Mouse (Mus musculus) small intestine, adult 10 weeks (tissue): ENCODE data around the gene Gm14525. TPM values are rescaled to one million over a fixed set of nuclear protein-coding genes. Genes with fewer than 3 reads are reported as not detected.

ENCODE experiments used
- polyA plus RNA-seq: library from polyadenylated mRNA; stranded (reverse); fragments of 350-450 nt; fragmentation: Illumina TruSeq; extraction: RNeasy Lipid Tissue Mini Kit (QIAGEN cat#74804); gene quantifications from one replicate; pipeline ENCODE4 v1.2.3, GENCODE M21; 2014; ENCODE audit warnings: low replicate concordance

Gene Gm14525
- not detected for polyA plus RNA-seq

GRCm38 (mm10) chrX:26702538-26702937 lies at the start of gene Gm14525:
Gene Gm14525 (minus strand): TSS chrX:26702638.

Other genes with a start within 250 kb of the Gm14525 start
- gene Slx, start 157.1 kb downstream of the Gm14525 start, polyA plus RNA-seq: not detected
- gene Gm6121, start 233.1 kb upstream of the Gm14525 start, polyA plus RNA-seq: not detected